Comparison of ENCODE assay signal across 13 mouse cellular contexts in genomic region chr12:98884515-98884914, GRCm38 (mm10). TPM values are rescaled to one million over a fixed set of nuclear protein-coding genes. Genes with fewer than 3 reads are reported as not detected.
DNase-seq lines count a peak whose midpoint lies in the region; ATAC-seq lines count a peak whose summit lies in the region.
"Had no signal": no experiment of that assay in that cellular context is flagged by ENCODE, and none has a peak within 500 bp of the region (broad histone marks: within the 10 kb centered on the region; RNA-seq: fewer than 3 reads in every experiment).

No protein-coding gene starts in this region.

- no peak for ATAC-seq in hindbrain, embryonic 14.5 days (ENCODE audit: low FRiP score)
- no peak for ATAC-seq in hindbrain, embryonic 12.5 days (ENCODE audit: low FRiP score)

- DNase-seq in hindbrain, embryonic 14.5 days (ENCODE audit: low spot score), result peak; percentile 55
- DNase-seq in thymus, postnatal 0 days (ENCODE audit: low spot score), result peak; percentile 51
- no peak for DNase-seq in thymus, adult 18-20 months
- peak; percentile 66 for DNase-seq in embryo, embryonic 11 days
- no peak for DNase-seq in frontal cortex, postnatal 10 days (ENCODE audit: low spot score in 2 of 2)
- no peak for DNase-seq in kidney, postnatal 4 days
- DNase-seq: kidney, postnatal 10 days; lung, postnatal 4 days; right cerebral cortex, postnatal 4 days had no signal

- no peak overlapping the region for H3K4me3 ChIP-seq in hindbrain, embryonic 14.5 days (replicated peaks; ENCODE audit: low read length)
- H3K4me3 ChIP-seq in hindbrain, embryonic 12.5 days, result no peak overlapping the region
- H3K4me3 ChIP-seq: embryonic facial prominence, embryonic 13.5 days; heart, embryonic 15.5 days; neural tube, embryonic 12.5 days had no signal

- H3K27me3 ChIP-seq in hindbrain, embryonic 14.5 days (ENCODE audit: control insufficient read depth, insufficient read depth, low read length), result no peaks in the 10 kb centered on the region
- no peaks in the 10 kb centered on the region for H3K27me3 ChIP-seq in hindbrain, embryonic 12.5 days
- H3K27me3 ChIP-seq: embryonic facial prominence, embryonic 13.5 days; heart, embryonic 15.5 days; neural tube, embryonic 12.5 days had no signal

- H3K9me3 ChIP-seq in hindbrain, embryonic 14.5 days (ENCODE audit: control insufficient read depth, low read length), result no peaks in the 10 kb centered on the region
- H3K9me3 ChIP-seq in hindbrain, embryonic 12.5 days (replicated peaks), result no peaks in the 10 kb centered on the region
- H3K9me3 ChIP-seq: embryonic facial prominence, embryonic 13.5 days; heart, embryonic 15.5 days; neural tube, embryonic 12.5 days had no signal

- 0 out of 2 replicates have a peak, but pooled peaks cover 4% of the 10 kb centered on the region for H3K36me3 ChIP-seq in hindbrain, embryonic 14.5 days (replicated peaks; ENCODE audit: control insufficient read depth, insufficient read depth)
- no peaks in the 10 kb centered on the region for H3K36me3 ChIP-seq in hindbrain, embryonic 12.5 days
- H3K36me3 ChIP-seq: embryonic facial prominence, embryonic 13.5 days; heart, embryonic 15.5 days; neural tube, embryonic 12.5 days had no signal

- 2% methylated on average over 1 of the region's 1 CpGs for WGBS in hindbrain, embryonic 14.5 days
- 2% methylated on average over 1 of the region's 1 CpGs for whole genome bisulfite sequencing in hindbrain, embryonic 12.5 days

- H3K4me1 ChIP-seq in hindbrain, embryonic 14.5 days (replicated peaks; ENCODE audit: control insufficient read depth, insufficient read depth, low read length), result no peaks in the 10 kb centered on the region
- no peaks in the 10 kb centered on the region for H3K4me1 ChIP-seq in hindbrain, embryonic 12.5 days
- H3K4me1 ChIP-seq: embryonic facial prominence, embryonic 13.5 days; neural tube, embryonic 12.5 days had no signal

- no peak overlapping the region for H3K9ac ChIP-seq in hindbrain, embryonic 14.5 days
- H3K9ac ChIP-seq in hindbrain, embryonic 12.5 days, result no peak overlapping the region
- H3K9ac ChIP-seq: embryonic facial prominence, embryonic 13.5 days; heart, embryonic 15.5 days; neural tube, embryonic 12.5 days had no signal

- no peak overlapping the region for H3K27ac ChIP-seq in hindbrain, embryonic 14.5 days
- H3K27ac ChIP-seq in hindbrain, embryonic 12.5 days, result no peak overlapping the region
- H3K27ac ChIP-seq: embryonic facial prominence, embryonic 13.5 days; heart, embryonic 15.5 days; neural tube, embryonic 12.5 days had no signal

- no peak overlapping the region for H3K4me2 ChIP-seq in hindbrain, embryonic 14.5 days (replicated peaks)
- no peak overlapping the region for H3K4me2 ChIP-seq in hindbrain, embryonic 12.5 days (replicated peaks)
- H3K4me2 ChIP-seq: embryonic facial prominence, embryonic 13.5 days; heart, embryonic 15.5 days; neural tube, embryonic 12.5 days had no signal

RNA-seq across cellular contexts. Expression of gene Eml5, which starts 16.8 kb away (rescaled TPM):
- 14.3 and 18.7 TPM in 2 replicates for polyA plus RNA-seq in hindbrain, embryonic 14.5 days (2014; fragmentation: Nextera tagmentation; extraction: Ambion mirVana)
- 19.6 and 23.6 TPM in 2 replicates for polyA plus RNA-seq in hindbrain, embryonic 12.5 days (2016; fragmentation: Nextera tagmentation; extraction: Ambion mirVana)
- polyA plus RNA-seq in thymus, postnatal 0 days (2015; fragmentation: Nextera tagmentation; extraction: Ambion mirVana), result 3.1 and 4.7 TPM in 2 replicates

RNA-seq across cellular contexts. Expression of gene Ttc8, which starts 35.9 kb away (rescaled TPM):
- 31.4 and 33.3 TPM in 2 replicates for polyA plus RNA-seq in hindbrain, embryonic 14.5 days (2014; fragmentation: Nextera tagmentation; extraction: Ambion mirVana)
- 39.0 and 40.2 TPM in 2 replicates for polyA plus RNA-seq in hindbrain, embryonic 12.5 days (2016; fragmentation: Nextera tagmentation; extraction: Ambion mirVana)
- polyA plus RNA-seq in thymus, postnatal 0 days (2015; fragmentation: Nextera tagmentation; extraction: Ambion mirVana), result 10.2 and 10.9 TPM in 2 replicates

Comparison
In these comparisons a context has a peak if more than half of its experiments do, and no peak if none do; other contexts are left out.
1. DNase-seq: peak in hindbrain, embryonic 14.5 days (single experiment), thymus, postnatal 0 days (single experiment) and embryo, embryonic 11 days (single experiment); none in thymus, adult 18-20 months (0 of 2), frontal cortex, postnatal 10 days (0 of 2) and kidney, postnatal 4 days (0 of 2).